Mouse (Mus musculus) right cerebral cortex, postnatal 4 days (tissue): ENCODE results near the gene Dcdc2a.

ENCODE experiments used
- DNase-seq: peaks from one replicate; pipeline ENCODE4 v3.0.0-alpha.2; 2022

Gene Dcdc2a

GRCm38 (mm10) chr13:25055873-25056667 lies at the start of gene Dcdc2a:
Gene Dcdc2a (plus strand): TSS chr13:25056004.
- DNase-seq = peak; percentile 12

DNA sequence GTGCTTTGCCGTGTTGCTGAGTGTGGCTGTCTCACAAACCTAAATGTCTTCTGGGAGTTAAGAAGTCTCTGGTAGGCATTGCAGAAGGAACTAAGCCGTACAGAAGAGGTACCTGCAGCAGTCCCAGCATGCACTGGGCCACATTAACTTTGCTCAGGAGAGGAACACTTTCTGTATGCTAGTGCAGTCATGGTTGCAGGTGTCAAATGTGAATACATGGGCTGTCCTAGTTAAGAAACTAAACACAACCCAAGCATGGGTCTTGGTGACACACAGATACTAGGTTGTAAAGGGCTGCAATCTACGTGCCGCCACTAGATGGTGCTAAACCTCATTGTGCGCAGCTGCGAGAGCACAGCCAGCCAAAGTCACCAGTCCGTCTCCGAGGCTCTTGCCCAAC lies 48.7 kb upstream of the Dcdc2a start:
- DNase-seq = peak; percentile 69

GRCm38 (mm10) chr13:25018316-25018715 lies 37.5 kb upstream of the Dcdc2a start:
- DNase-seq = no peak

GRCm38 (mm10) chr13:25019793-25020539 lies 35.8 kb upstream of the Dcdc2a start, which contains the start of gene Mrs2:
Gene Mrs2 (minus strand): TSS chr13:25020379.
- peak; percentile 79 for DNase-seq

DNA sequence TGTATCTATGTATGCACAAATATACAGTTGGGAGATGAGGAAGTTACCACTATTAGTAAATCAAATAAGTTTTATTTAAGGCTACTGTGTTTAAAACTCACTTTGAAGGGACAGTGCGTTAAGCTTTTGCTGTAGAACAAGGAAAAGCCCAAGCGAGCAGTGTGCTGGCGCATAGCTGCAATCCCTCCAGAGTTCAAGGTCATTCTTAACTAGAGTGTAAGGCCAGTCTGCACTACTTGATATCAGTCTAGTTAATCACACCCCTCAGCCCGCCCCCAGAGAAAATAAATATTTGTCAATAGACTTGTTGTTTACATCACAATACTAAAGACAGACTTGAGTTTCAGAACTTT lies 35.3 kb upstream of the Dcdc2a start:
- no peak for DNase-seq

- DNase-seq = no peak
Observed at GRCm38 (mm10) chr13:25022386-25022785, 33.4 kb upstream of the Dcdc2a start.

DNA sequence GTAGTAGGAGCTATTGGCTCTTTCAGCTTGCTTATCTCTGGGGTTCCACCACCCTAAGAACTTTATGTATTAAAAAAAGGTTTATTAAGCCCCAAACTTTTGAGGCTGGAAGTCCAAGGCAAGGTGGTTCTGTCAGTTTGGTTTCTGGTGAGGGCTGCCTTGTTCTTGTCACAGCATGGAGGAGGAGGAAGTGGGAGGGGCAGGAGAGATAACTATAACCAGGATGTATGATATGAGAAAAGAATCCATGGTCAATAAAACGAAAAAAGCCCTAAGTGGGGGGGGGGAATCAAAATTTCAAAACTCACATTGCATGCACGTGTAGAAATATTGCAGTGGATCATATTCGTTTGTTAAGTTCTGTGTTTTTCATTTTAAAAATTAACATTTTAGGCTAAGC lies 32.7 kb upstream of the Dcdc2a start:
- DNase-seq = no peak

- peak; percentile 73 for DNase-seq
Observed at GRCm38 (mm10) chr13:25024655-25025054, 31.1 kb upstream of the Dcdc2a start.

- DNase-seq = no peak
Observed at GRCm38 (mm10) chr13:25026409-25027113, 29.2 kb upstream of the Dcdc2a start.

DNA sequence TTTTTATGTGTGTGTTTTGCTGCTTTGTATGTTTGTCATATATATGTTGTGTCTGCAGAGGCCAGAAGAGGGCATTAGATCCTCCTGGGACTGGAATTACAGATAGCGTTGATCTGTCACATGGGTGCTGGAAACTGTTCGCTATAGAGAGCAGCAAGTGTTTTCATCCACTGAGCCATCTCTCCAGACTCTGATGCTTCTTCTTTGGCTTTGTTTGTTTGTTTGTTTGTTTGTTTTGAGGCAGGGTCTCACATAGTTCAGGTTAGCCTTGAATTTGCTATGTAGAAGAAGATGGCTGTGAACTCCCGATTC lies 28.7 kb upstream of the Dcdc2a start:
- DNase-seq = no peak

GRCm38 (mm10) chr13:25039488-25039887 lies 16.3 kb upstream of the Dcdc2a start:
- DNase-seq = no peak

DNA sequence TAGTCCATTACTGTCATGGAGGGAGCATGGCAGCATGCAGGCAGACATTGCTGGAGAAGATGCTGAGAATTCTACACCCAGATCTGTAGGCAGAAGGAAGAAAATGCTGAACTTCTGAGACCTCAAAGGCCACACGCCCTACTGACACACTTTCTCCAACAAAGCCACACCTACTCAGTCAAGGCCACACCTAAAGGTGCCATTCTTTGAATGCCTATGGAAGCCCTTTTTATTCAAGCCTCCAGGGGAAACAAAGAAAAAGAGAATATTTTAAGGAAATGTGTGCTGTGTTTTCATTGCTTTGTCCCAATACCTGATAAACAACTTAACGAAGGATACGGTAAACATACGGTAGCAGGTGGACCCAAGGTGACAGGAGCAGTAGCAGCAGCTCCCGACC lies 3.1 kb upstream of the Dcdc2a start:
- DNase-seq = no peak

GRCm38 (mm10) chr13:25055111-25055554 lies 671 bp upstream of the Dcdc2a start:
- DNase-seq = peak; percentile 71

GRCm38 (mm10) chr13:25066659-25067058 lies 10.9 kb downstream of the Dcdc2a start:
- no peak for DNase-seq

DNA sequence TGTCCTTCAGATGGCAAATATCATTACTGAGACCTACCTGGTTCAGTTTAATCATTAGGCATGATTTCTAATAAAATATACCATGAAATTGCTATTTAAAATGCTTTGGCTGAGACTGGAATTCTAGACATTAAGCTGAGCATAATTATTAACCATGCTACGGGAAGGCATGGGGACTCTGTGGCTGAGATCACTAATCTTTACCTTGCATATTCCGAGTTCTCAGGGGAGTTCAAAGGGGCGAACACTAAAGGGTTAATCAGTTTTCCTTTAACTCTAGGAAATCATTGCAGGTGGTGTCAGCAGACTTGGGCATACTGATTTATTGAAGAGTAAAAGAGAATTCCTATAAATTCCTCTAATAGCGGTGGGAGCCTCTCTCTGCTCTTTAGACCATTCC lies 11.4 kb downstream of the Dcdc2a start:
- no peak for DNase-seq

GRCm38 (mm10) chr13:25069765-25070164 lies 14.0 kb downstream of the Dcdc2a start:
- DNase-seq = no peak

DNA sequence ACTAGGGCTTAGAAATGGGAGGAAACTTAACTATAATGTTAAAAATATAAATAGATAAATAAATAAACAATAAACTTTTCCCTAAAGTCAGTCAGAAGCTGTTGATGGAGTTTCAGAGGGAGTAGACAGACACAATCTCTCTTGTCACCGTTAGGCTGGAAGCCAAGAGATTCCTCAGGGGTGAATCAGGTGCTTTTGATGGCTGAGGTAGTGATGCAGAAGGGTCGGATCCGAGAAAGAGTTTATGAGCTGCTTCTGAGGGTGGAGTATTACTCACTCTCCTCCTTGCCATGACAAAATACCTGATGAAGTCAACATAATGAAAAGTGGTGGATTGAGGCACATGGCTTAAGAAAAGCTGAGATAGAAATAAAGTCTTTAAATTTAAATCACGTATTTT lies 15.0 kb downstream of the Dcdc2a start:
- no peak for DNase-seq

- DNase-seq = no peak
Observed at GRCm38 (mm10) chr13:25077262-25077661, 21.5 kb downstream of the Dcdc2a start.

DNA sequence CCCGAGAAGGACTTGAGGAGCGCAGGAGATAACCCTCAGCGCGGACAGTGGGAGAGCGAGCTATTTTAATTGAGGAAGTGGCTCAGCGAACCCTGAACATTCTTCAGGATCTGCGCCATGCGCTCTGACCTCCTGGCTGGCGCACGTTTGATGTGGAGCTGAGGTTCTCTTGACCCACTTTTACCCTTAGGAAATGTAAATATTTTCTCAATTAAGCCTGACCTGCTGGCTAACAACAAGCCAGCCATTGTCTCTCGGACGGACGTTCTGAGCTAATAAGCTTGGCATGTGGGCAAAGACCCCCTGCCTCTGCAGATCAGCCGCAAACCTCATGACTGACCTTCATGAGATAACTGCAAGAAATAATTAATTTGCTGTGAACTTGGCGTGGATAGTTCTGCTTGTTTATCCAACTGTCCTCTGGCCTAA lies 27.4 kb downstream of the Dcdc2a start:
- DNase-seq = no peak

- no peak for DNase-seq
Observed at GRCm38 (mm10) chr13:25085147-25085546, 29.3 kb downstream of the Dcdc2a start.

DNA sequence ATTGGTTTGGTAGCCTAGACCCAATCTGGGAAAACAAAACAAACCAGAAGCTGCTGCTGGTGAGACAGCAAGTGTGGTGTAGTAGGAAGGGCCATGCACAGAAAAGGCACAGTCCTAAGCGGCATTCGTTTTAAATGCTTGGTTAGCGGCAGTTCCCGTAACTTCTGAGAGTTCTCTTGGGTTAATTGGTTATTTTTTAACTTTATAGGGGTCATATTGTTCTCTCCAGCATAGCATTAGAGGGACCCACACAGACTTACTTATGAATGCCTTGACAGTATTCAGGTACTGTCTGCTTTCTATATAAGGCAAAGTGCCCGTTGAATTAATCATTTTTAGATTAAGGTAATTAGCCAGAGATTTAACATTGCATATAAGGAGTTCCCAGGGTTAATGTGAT lies 35.5 kb downstream of the Dcdc2a start:
- DNase-seq = no peak

DNA sequence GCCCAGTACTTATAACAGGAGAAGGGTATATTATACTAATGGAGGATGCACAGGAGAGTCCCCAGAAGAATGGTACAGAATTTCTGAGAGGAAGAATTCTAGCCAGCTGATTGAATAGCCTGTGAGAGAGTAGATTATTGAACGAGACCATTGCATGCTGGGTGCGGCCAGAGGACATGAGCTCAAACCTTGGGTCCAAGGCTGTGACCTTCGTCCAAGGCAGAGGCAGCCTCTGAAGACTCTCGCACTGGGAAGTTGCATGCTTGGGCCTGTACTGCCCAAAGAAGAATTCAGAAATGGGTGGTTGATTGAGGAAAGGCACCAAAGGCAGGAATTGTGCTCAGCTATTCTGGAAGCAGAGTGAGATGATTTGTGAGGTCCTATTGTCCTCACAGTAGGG lies 38.0 kb downstream of the Dcdc2a start:
- no peak for DNase-seq

DNA sequence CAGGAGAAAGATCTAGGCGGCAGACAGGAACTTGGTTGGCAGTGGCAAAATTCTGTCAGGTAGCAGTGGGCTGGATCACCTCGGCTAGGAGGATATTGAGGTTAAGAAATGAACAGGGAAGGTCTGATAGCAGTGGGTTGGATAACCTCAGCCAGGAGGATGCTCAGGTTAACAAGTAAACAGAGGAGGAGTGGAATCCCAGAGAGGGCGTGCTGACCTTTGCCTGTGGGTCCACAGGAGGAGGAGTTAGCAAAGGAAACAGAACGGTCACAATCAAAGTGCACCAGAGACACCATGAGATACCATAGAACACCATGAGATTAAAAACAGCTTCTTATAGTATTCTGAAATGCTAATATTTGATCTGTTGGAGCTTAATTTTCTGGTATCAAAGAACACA lies 38.6 kb downstream of the Dcdc2a start:
- no peak for DNase-seq

DNA sequence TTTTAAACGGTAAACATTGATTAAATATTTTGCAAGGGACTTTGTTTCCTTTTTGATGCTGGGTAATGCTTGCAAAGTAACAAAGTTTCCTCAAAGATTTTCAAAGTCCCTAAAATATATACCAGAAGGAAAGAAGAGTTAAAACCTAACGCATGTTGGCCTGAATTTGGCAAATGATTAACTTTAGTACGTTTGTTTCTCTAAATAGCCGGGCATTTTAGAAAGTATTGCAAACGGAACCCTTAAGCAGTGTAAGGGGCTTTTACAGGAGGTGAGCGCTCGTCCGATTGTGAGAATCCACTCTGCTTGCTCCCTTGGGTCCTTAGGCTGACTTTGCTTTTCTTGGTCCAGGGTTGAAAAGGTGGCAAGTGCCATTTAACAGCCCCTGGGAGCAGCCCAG lies 41.5 kb downstream of the Dcdc2a start:
- no peak for DNase-seq
